Mouse (Mus musculus) MEL (cell line): Measurements from ENCODE around the gene Mdp1.

ENCODE experiments used
- CTCF ChIP-seq, 3 experiments: IDR thresholded peaks in 2 of 3; conservative IDR thresholded peaks in 1 of 3; 2 replicates each; pipeline ENCODE4 v1.5.1; 2011 to 2012; ENCODE audit warnings: low read length in 3 of 3, low read depth in 2 of 3, mild to moderate bottlenecking in 2 of 3, improper control_type of control experiment in 1 of 3, inconsistent platforms in 1 of 3, mixed read lengths in 1 of 3, moderate library complexity in 1 of 3; ENCODE audit not compliant: control insufficient read depth in 1 of 3, insufficient read depth in 1 of 3, poor library complexity in 1 of 3, severe bottlenecking in 1 of 3
- ETS1 ChIP-seq: IDR thresholded peaks from 2 replicates; pipeline ENCODE4 v1.6.1; 2012; ENCODE audit warnings: low read depth, mild to moderate bottlenecking, inconsistent platforms, low read length, improper control_type of control experiment, moderate library complexity
- POLR2A ChIP-seq, 2 experiments: IDR thresholded peaks; 2 replicates each; pipeline ENCODE4 v1.6.1; 2011 to 2012; ENCODE audit warnings: low read length in 2 of 2, mild to moderate bottlenecking in 2 of 2, control low read depth in 1 of 2, improper control_type of control experiment in 1 of 2, low read depth in 1 of 2, moderate library complexity in 1 of 2; ENCODE audit not compliant: control insufficient read depth in 1 of 2, insufficient read depth in 1 of 2, poor library complexity in 1 of 2
- USF2 ChIP-seq, 2 experiments: IDR thresholded peaks; 2 replicates each; pipeline ENCODE4 v1.6.1; 2011 to 2012; ENCODE audit warnings: improper control_type of control experiment in 2 of 2, low read length in 2 of 2, borderline replicate concordance in 1 of 2, inconsistent platforms in 1 of 2, low read depth in 1 of 2, mild to moderate bottlenecking in 1 of 2; ENCODE audit not compliant: insufficient read depth in 1 of 2

DNA sequence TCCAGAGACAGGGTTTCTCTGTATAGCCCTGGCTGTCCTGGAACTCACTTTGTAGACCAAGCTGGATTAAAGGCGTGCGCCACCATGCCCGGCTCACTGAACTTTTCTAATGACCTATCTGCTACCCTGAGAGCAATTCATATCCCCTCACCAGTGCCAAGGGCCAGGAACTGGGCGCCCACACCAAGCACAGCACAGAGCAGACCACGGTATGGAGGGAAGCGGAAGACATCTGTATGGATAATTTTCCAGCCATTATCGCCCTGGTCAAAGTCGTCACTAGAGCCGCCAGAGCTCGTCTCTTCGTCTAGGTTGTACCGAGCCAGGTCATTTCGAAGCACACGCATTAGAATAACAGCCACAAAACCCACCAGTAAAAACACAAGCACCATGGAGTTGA is 19.5 kb downstream of the Mdp1 start:
- TF ChIP-seq ETS1 = no peak
- no peak for TF ChIP-seq CTCF (IDR thresholded peaks at IDR 0.05 in 2 of 3, conservative IDR thresholded peaks at IDR 0.05 in 1 of 3; ENCODE audit: control insufficient read depth in 1 of 3, insufficient read depth in 1 of 3, low read depth in 2 of 3, low read length in 3 of 3, poor library complexity in 1 of 3, severe bottlenecking in 1 of 3)
- TF ChIP-seq USF2 (IDR thresholded peaks at IDR 0.05; ENCODE audit: borderline replicate concordance in 1 of 2, insufficient read depth in 1 of 2, low read depth in 1 of 2, low read length in 2 of 2) = no peak
- TF ChIP-seq POLR2A (IDR thresholded peaks at IDR 0.05; ENCODE audit: control insufficient read depth in 1 of 2, insufficient read depth in 1 of 2, low read depth in 1 of 2, low read length in 2 of 2, poor library complexity in 1 of 2) = no peak
